Mouse (Mus musculus) cerebellum, adult 2 months (tissue): Measurements from ENCODE around the gene Smco4. TPM values are rescaled to one million over a fixed set of nuclear protein-coding genes. Genes with fewer than 3 reads are reported as not detected.
"Not testable (repeated sequence)": the region's sequence is repeated elsewhere in the genome, so short reads cannot be mapped to it uniquely, and the experiment has no call there.

Source experiments
- DNase-seq, 2 experiments: peaks; one replicate each; pipeline ENCODE4 v3.0.0; 2021
- H3K27ac ChIP-seq: fragments of 200-500 bp; 2 replicates; pipeline ENCODE4 v1.5.1; 2012; ENCODE audit warnings: low read length, control low read depth, inconsistent platforms; ENCODE audit not compliant: insufficient read depth
- H3K27me3 ChIP-seq: fragments of 200-500 bp; 2 replicates; pipeline ENCODE4 v1.6.1; 2012; ENCODE audit warnings: inconsistent platforms, mild to moderate bottlenecking, low read length, moderate library complexity; ENCODE audit not compliant: control insufficient read depth, insufficient read depth
- H3K4me1 ChIP-seq: fragments of 200-500 bp; 2 replicates; pipeline ENCODE4 v1.6.1; 2011; ENCODE audit warnings: low read length; ENCODE audit not compliant: control insufficient read depth, insufficient read depth
- H3K4me3 ChIP-seq: fragments of 200-500 bp; replicated peaks from 2 replicates; pipeline ENCODE3; 2011; ENCODE audit warnings: mild to moderate bottlenecking, low read depth, low read length, control low read depth; ENCODE audit not compliant: insufficient read depth
- CTCF ChIP-seq: fragments of 200-500 bp; IDR thresholded peaks from 2 replicates; pipeline ENCODE4 v1.5.1; 2011; ENCODE audit warnings: low read depth, mild to moderate bottlenecking, control low read depth, low read length, moderate library complexity, borderline replicate concordance; ENCODE audit not compliant: insufficient read depth
- POLR2A ChIP-seq: fragments of 200-500 bp; IDR thresholded peaks from 2 replicates; pipeline ENCODE4 v1.6.1; 2011; ENCODE audit warnings: low read length, control low read depth, borderline replicate concordance; ENCODE audit not compliant: insufficient read depth
- WGBS: fragments of 180-500 bp; shearing (Covaris S2); methylation state at CpG from one replicate; pipeline ENCODE4 v1.1.7; 2018; 5-methylcytosine and 5-hydroxymethylcytosine counted together
- polyA plus RNA-seq: library from polyadenylated mRNA; depleted of rRNA; stranded (reverse); fragments of >200 nt; gene quantifications from 2 replicates; pipeline ENCODE4 v1.2.3, GENCODE M21; 2012

Smco4 gene
- polyA plus RNA-seq, 1 experiment, result 5.8 TPM

DNA sequence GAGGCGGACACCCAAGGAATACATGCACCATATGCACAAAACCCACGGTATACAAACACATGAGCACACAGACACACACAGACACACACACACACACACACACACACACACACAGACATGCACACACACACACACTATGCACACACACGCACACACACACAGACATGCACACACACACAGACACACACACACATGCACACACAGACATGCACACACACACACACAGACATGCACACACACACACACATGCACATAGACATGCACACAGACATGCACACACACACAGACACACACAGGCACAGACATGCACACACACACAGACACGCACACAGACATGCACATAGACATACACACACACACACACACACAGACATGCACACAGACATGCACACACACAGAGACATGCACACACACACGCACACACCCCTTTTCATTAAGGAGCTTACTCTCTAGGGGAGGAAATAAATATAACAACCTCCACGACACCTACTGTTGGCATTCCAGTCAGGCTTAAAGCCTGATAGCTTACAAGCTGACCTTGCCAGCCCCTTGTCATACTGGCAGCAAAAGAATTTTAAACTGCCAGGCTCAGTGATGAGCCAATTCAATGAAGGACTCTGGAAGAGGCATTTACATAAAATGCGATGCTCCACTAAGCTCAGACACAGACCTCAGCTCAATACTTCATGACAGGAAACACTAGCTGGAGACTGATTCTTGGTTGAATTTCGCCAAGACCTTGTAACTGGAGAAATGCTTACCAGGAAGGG, 2.7 kb upstream of the Smco4 start:
- H3K4me1 ChIP-seq, result no peaks in the 10 kb centered on the region
- no peak overlapping the region for H3K27ac ChIP-seq
- TF ChIP-seq POLR2A, result no peak
- no peak for TF ChIP-seq CTCF
- H3K4me3 ChIP-seq, result no peak overlapping the region
- WGBS, result 68% methylated on average over 8 of the region's 8 CpGs
- H3K27me3 ChIP-seq, result no peaks in the 10 kb centered on the region
- no peak for DNase-seq

- no peaks in the 10 kb centered on the region for H3K27me3 ChIP-seq
- no peak for DNase-seq
- no peak for TF ChIP-seq CTCF
- no peak for TF ChIP-seq POLR2A
- no peaks in the 10 kb centered on the region for H3K4me1 ChIP-seq
- H3K27ac ChIP-seq, result no peak overlapping the region
- WGBS, result 85% methylated on average over 4 of the region's 4 CpGs
- H3K4me3 ChIP-seq, result no peak overlapping the region
Observed at GRCm38 (mm10) chr9:15491686-15492085, 1.5 kb upstream of the Smco4 start.

- no peak for TF ChIP-seq CTCF
- no peak for TF ChIP-seq POLR2A
- Histone ChIP-seq H3K4me1 (no peaks in the 10 kb centered on the region), H3K27ac (no peak overlapping the region), H3K27me3 (no peaks in the 10 kb centered on the region), H3K4me3 (no peak overlapping the region)
- WGBS, result 86% methylated on average over 9 of the region's 9 CpGs
- no peak for DNase-seq
Observed at GRCm38 (mm10) chr9:15492401-15492800, 831 bp upstream of the Smco4 start.

- TF ChIP-seq POLR2A (no peak), CTCF (no peak; the same call in 1 of the 2 replicates)
- no peaks in the 10 kb centered on the region for H3K27me3 ChIP-seq
- no peak overlapping the region for H3K27ac ChIP-seq
- WGBS, result 5% methylated on average over 37 of the region's 37 CpGs
- peak overlapping the region; percentile 49 for H3K4me3 ChIP-seq
- peak; percentile 18 to 33 for DNase-seq
- H3K4me1 ChIP-seq, result no peaks in the 10 kb centered on the region
Observed at GRCm38 (mm10) chr9:15493925-15494558, 810 bp downstream of the Smco4 start.

DNA sequence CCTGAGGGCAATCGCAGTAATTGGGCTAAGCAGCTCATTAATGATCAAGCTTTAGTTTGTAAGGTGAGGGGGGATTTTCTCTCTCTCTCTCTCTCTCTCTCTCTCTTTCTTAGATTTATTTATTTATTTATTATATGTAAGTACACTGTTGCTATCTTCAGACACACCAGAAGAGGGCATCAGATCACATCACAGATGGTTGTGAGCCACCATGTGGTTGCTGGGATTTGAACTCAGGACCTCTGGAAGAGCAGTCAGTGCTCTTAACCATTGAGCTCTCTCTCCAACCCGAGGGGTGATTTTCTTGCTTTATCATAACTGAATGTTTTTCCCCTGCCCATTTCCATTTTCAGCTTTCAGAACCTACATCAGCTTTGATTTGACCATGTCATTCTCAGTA, 2.0 kb downstream of the Smco4 start:
- H3K4me1 ChIP-seq, H3K4me3 ChIP-seq, H3K27me3 ChIP-seq, DNase-seq, H3K27ac ChIP-seq: not testable (repeated sequence)
- 94% methylated on average over 2 of the region's 2 CpGs for WGBS

DNA sequence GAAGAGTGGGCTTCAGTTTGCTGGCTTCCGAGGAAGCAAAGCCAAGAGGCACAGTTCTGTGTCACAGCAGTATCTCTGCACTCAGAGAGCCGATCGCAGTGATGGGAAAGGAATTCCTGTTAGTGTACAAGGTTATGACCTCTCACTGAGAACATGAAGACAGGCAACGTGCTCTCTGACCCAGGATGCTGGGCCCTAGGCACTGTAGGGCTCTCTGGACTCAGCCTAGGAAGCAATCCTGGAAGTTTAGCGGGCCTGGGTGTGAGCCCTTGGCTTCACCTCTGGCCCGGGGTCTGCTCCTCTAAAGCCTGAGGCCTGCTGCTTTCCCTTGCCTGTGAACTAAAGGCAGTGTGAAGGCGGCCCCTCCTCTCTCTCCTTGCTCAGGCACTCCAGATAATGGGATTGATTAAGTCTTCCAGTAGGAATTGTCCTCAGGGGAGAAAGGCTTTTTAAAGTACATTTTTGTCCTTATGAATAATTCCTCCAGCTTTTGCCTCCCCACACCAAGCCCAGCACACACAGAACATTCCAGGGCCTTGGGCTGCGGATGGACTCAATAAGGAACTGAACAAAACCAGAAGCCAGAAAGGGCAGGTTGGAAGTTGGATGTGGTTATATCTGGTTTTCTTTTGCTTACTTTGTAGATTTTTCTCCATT, 2.8 kb downstream of the Smco4 start:
- Histone ChIP-seq H3K27ac (no peak overlapping the region), H3K4me3 (no peak overlapping the region), H3K27me3 (no peaks in the 10 kb centered on the region), H3K4me1 (no peaks in the 10 kb centered on the region)
- 69% methylated on average over 8 of the region's 8 CpGs for WGBS
- no peak for DNase-seq
- TF ChIP-seq POLR2A, result no peak
- TF ChIP-seq CTCF, result no peak

- H3K4me3 ChIP-seq, result no peak overlapping the region
Observed at GRCm38 (mm10) chr9:15500025-15500424, 6.8 kb downstream of the Smco4 start.

More at GRCm38 (mm10) chr9:15500025-15500424, 6.8 kb downstream of the Smco4 start:
- Histone ChIP-seq H3K27ac (no peak overlapping the region), H3K27me3 (no peaks in the 10 kb centered on the region), H3K4me1 (no peaks in the 10 kb centered on the region)
- WGBS, result 84% methylated on average over 5 of the region's 5 CpGs
- no peak for DNase-seq
- no peak for TF ChIP-seq CTCF
- no peak for TF ChIP-seq POLR2A
